Mouse (Mus musculus) neutrophil, adult 5-6 weeks (primary cell): ENCODE measurements around the gene Tmem147. TPM values are rescaled to one million over a fixed set of nuclear protein-coding genes. Genes with fewer than 3 reads are reported as not detected.
"Not testable (repeated sequence)": the region's sequence is repeated elsewhere in the genome, so short reads cannot be mapped to it uniquely, and the experiment has no call there.

ENCODE experiments used
- ATAC-seq: fragments of 151-379, 151-347 bp; 2 replicates; pipeline ENCODE4 v1.8.0; 2017; ENCODE audit warnings: mild to moderate bottlenecking, moderate TSS enrichment; ENCODE audit not compliant: insufficient number of reproducible peaks, poor library complexity, low FRiP score, severe bottlenecking; ENCODE audit errors: extremely low read depth
- total RNA-seq: library from RNA; stranded (forward); fragments of 200-1000 nt; gene quantifications from 2 replicates; pipeline ENCODE4 v1.2.3, GENCODE M21; 2017

Gene Tmem147
- total RNA-seq: 8.3 and 15.1 TPM in 2 replicates

DNA sequence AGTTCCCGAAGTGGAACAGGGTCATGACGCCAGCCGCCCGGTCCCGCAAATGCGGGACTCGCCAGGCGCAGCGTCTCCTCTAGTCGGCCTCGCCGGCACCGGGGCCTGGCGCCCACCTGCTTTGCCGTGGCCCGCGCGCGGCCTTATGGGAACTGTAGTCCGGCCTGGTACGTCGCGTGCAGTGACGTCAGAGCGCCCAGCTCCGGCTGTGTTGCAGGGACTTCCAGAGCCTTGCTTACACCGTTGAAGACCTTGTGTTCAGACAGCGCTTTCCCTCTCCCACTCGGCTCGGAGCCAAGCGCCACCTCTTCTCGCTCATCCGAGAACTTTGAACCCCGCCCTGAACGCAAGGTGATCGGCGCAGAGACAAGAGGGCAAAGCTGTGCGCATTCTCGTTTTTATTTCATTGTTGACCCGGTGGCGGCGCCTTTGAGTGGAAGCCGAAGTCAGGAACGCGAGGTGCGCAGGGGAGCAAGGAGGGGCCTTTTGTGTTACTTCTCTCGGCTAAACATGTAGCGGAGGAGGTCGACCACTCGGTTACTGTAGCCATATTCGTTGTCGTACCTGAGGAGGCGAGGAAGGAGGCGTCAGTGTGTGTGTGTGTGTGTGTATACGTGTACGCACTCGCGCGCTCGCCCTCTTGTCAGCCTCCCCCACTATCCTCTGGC lies at the start of gene Tmem147:
Gene Tmem147, minus strand, starts transcription at position 145 of the 668 bp plus-strand sequence.
- ATAC-seq: peak; percentile 85

DNA sequence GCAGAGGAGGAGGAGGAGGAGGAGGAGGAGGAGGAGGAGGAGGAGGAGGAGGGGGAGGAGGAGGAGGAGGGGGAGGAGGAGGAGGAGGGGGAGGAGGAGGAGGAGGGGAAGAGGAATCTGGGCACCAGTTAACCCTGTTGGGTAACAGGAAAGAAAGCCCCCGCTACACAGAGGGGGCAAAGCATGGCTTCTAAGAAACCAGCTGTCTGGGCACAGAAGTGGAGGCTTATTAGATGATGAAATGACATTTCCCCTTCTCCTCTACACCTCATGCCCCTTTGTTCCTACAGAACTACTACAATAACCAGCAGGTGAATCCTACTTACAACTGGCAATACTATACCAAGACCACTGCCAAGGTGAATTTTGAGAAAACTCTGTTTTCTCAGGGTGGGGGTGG lies 48.6 kb upstream of the Tmem147 start:
- ATAC-seq: no peak

DNA sequence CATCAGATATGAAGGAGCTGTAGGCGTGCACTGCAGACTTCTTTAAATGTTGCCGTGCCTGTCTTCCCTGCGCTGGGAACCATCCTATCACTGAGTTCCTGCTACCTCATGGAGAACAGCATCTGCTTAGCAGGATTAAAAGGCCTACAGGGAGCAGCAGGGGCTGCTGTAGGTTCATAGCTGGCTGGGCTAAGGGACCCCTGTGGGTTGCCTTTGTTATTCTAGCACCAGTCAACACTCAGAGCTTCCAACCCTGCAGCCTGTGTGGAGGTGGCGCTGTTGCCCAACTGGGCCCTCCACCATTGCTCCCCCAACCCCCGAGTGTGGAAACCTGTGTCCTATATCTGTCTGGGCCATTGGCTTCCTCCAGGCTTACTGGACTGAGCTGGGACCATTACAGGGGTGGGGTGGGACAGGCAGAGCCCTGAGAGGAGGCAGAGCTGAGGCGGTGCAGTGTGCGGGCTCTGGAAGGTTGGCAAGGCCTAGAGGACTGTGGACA lies 47.8 kb upstream of the Tmem147 start:
- no peak for ATAC-seq

GRCm38 (mm10) chr7:30776104-30776503 lies 46.8 kb upstream of the Tmem147 start:
- no peak for ATAC-seq

GRCm38 (mm10) chr7:30769236-30769635 lies 39.9 kb upstream of the Tmem147 start:
- ATAC-seq: no peak

DNA sequence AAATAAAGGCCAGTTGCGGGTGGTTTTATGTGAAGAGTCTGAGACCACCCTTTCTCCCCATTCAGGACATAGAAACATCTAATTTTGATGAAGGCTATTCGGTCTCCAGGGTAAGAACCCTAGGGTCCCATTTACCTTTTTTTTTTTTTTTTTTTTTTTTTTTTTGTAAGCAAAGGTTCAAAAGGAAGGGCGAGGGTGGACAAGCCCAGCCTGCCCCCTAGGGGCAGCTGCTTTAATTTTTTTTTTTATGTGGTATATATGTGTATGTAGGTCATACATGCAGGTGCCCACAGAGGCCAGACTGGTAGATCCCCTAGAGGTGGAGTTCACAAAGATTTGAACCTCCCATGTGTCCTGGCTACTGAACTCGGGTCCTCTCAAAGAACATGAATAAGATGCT lies 37.1 kb upstream of the Tmem147 start:
- ATAC-seq: no peak

DNA sequence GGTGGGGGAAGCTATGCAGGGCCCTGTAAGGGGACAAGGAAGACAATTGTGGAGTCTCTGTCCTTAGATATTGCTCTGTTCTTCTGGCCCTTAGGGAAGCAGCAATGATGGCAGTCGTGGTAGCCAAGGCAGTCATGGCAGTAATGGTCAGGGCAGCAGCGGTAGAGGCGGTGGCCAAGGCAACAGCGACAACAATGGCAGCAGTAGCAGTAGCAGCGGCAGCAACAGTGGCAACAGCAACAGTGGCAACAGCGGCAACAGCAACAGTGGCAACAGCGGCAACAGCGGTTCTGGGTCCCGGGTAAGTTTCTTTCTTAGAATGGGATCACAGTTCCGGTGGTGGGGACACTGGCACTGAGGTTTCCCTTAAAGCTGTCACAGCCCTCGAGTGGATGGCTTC lies 35.8 kb upstream of the Tmem147 start:
- ATAC-seq: no peak

- no peak for ATAC-seq
These were observed 34.1 kb upstream of the Tmem147 start, which contains the start of gene Dmkn for GRCm38 (mm10) chr7:30763456-30763855. Gene Dmkn, plus strand, starts transcription at chr7:30763756.

DNA sequence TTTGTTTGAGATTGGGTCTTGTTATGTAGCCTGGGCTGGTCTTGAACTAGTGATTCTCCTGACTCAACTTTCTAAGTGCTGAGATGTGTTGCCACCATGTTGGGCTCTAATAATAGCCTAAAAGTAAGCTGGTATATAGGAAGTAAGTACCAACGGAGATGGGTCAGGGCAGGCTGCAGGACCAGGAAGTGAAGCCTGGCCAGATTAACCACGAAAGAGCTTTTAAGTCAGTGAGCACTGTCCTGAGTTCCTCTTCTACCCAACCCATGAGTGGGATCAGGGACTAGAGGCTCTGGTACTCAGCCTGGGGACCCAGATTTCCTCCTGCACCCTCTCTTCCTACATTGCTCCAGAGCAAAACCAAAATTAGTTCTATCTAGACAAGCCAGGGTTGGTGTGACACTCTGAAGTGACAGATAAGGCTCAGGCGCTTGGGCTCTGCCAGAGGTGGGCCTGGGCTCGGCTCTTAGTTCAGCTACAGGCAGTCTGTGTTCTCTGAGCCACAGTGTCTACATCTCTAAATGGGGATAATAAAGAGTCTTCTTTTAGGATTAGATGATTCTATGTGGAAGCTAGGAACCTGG lies 32.5 kb upstream of the Tmem147 start:
- no peak for ATAC-seq

DNA sequence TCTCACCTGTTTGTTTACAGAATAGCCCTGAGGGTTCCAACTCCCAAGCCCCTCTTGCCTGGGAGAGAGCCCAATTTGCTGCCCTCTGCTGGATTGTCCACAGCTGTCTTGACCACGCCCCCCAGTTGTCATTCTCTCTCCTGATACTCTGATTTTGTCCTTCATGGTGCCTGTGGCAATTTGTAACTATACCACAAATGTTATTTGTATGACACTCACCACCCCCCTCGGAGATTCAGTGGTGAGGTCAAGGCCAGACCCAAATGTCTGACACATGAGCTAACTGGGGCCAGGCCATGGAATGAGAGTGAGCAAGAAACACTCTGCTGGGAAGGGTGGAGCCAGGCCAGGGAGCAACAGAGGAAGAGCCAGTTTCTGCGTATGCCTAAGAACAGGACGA lies 29.5 kb upstream of the Tmem147 start:
- ATAC-seq: no peak

DNA sequence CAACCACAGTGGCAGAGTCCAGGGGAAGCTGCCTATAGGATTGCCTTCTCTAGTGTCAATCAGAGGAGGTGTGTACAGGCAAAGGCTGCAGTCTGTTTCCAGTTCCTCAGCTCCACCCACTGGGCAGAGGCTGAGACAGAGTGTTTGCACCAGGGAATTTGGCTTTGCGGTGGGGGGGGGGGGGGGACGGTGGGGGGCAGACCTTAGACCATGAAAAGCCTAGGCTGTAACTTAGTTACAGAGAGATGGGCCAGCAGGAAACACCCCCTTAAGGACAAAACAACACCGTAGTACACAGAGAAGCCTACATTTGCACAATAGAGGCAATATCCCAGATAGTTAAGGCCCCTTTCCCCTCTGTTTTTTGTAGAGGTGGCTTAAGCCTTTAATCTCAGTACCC lies 27.7 kb upstream of the Tmem147 start:
- no peak for ATAC-seq

GRCm38 (mm10) chr7:30751086-30751669 lies 21.8 kb upstream of the Tmem147 start, which contains the start of gene Sbsn:
Gene Sbsn, plus strand, starts transcription at chr7:30751471.
- no peak for ATAC-seq

GRCm38 (mm10) chr7:30749824-30750606 lies 20.7 kb upstream of the Tmem147 start:
- no peak for ATAC-seq

DNA sequence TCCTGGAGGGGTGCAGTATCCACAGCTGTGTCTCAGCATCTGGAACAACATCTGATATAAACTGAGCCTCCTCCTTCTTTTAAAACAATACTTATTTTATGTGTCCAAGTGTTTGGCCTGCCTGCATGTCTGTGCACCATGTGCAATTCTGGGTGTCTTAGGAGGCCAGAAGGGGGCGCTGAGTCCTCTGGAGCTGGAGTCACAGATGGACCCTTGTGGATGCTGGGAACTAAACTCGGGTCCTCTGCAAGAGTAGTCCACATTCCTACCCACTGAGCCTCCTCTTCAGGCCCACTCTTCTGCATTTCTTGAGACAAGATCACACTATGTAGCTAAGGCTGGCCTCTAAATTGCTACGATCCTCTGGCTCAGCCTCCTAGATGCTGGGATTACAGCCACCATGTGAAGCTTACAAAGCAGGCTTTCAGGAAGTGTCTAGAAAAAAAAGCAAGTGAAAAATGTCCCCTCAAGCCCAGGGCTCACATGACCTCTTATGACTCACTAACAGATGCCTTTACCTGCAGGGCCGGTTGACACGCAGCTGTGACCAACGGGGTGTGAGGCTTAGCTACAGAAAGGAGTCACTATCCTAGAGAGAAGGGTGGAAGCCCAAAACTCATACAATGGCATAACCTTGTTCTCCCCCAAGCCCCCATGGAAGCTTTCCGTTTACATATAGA lies 18.3 kb upstream of the Tmem147 start:
- ATAC-seq: no peak

DNA sequence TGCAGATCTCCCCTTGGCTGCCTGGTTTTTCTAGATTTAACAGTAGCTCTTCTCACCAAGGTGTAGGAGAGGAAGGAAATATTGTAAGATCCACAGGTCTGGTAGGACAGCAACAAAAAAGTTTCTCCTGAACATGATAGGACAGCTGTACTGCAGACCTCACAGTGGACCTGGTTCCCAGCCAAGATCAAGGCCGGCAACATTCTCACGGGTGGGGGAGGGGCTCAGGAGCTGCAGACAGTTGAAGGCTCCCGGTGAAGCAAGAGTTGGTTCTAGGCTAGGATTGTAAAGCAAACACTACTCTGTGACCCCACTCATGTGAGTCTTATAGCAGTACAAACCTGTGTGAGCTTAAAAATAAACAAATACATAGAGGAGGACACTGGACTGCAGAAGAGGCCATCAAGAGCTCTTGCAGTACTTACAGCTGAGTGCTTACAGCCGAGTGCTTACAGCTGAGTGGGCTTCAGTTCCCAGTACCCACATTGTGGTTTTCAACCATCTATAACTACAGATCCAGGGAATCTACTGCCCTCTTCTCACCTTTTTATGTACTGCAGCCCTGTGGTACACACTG lies 14.8 kb upstream of the Tmem147 start:
- ATAC-seq: no peak

- not testable (repeated sequence) for ATAC-seq
These were observed 14.3 kb upstream of the Tmem147 start, which contains the start of gene Gapdhs for GRCm38 (mm10) chr7:30743617-30744016. Gene Gapdhs, minus strand, starts transcription at chr7:30743681.

- peak; percentile 42; the same call in 1 of the 2 replicates for ATAC-seq
These were observed 13.2 kb upstream of the Tmem147 start for GRCm38 (mm10) chr7:30742570-30742969.

GRCm38 (mm10) chr7:30736211-30736610 lies 6.9 kb upstream of the Tmem147 start:
- ATAC-seq: no peak
